Mouse (Mus musculus): ENCODE data around the gene Rpl6.

DNA sequence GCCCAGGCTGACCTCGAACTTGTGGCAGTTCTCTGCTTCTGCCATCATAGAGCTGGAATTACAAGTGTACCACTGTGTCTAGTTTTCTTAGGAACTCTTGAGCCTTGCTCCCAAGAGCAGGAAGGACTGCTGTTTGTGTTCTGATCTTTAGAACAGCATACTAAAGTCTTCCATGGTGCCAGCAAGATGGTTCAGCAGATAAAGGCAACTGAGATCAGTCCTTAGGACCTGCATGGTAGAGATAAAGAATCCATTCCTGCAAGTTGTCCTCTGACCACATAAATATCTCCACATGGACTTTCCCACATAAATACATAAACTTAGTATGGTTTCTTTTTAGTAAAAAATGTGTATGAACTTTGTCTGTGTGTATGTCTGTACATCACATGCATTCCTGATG is 38.4 kb downstream of the Rpl6 start:
- TF ChIP-seq POLR2A (IDR thresholded peaks at IDR 0.05; ENCODE audit: extremely low read depth, insufficient read depth, low read length) (no peak), CTCF (IDR thresholded peaks at IDR 0.05; ENCODE audit: extremely low read depth, insufficient read depth, low read length) (no peak)
